Mouse (Mus musculus): ENCODE data around the gene Ascc1. TPM values are rescaled to one million over a fixed set of nuclear protein-coding genes. Genes with fewer than 3 reads are reported as not detected.
"Not testable (repeated sequence)": the region's sequence is repeated elsewhere in the genome, so short reads cannot be mapped to it uniquely, and the experiment has no call there.

The Ascc1 gene
- polyA plus RNA-seq, 1 experiment = 24.1 TPM

DNA sequence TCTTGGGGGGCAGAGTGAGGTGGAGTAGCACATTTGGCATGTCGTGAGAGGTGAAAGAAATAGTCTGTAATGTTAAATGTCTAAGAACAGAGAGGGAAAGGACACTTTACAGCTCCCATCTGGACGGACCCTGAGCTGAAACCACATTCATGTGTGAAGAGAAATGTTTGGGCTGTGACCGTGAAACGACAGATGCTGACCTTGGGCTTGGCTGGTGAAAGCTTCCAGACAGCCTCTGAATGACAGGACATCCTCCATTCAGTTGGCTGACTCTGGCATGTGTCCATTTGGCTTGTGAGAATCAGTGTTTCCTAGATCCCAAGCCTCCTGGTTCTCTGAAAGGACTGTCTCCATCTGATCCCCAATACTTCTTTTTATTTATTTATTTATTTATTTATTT, 14.6 kb upstream of the Ascc1 start:
- no peak overlapping the region for H3ac ChIP-seq (ENCODE audit: control insufficient read depth, insufficient read length, low read depth)
- peaks cover 18% of the 10 kb centered on the region for H3K79me2 ChIP-seq (ENCODE audit: control insufficient read depth, insufficient read depth)
- peaks cover 3% of the 10 kb centered on the region for H3K79me3 ChIP-seq (ENCODE audit: low read depth)
- peaks cover 67% of the 10 kb centered on the region for H3K36me3 ChIP-seq (ENCODE audit: control insufficient read depth, insufficient read depth)
- H3K27me3 ChIP-seq (ENCODE audit: control insufficient read depth, insufficient read depth, insufficient read length) = no peaks in the 10 kb centered on the region
- H3K4me3 ChIP-seq (ENCODE audit: insufficient read depth, poor library complexity, severe bottlenecking) = no peak overlapping the region
- TF ChIP-seq CTCF (IDR thresholded peaks at IDR 0.05; ENCODE audit: control insufficient read depth, insufficient read depth, insufficient read length) = no peak
- TF ChIP-seq CEBPB (IDR thresholded peaks at IDR 0.05; ENCODE audit: low read depth) = no peak
- TF ChIP-seq MYOD1 (IDR thresholded peaks at IDR 0.05; ENCODE audit: control insufficient read depth, insufficient read length, low read depth) = no peak
- no peak for TF ChIP-seq USF1 (IDR thresholded peaks at IDR 0.05; ENCODE audit: low read depth)

DNA sequence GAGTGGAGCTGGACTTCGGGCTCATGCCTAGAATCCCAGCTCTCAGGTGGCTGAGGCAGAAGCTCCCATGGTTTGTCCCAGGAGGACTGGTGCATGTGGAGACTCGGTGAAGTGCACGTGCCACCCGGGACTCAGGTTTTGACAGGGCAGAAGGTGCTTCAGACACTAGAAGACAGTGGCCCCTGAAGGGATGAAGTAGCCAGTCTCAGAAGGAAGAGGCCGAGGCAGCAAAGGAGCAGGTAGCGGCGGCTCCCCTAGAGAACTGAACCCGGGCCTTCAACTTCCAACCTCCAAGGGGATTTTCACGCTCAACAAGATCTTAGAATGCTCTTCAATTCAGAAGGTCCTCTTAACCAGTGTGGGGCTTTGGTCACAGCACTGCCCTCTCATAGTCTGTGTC, 12.2 kb upstream of the Ascc1 start:
- Histone ChIP-seq H3K36me3 (ENCODE audit: control insufficient read depth, insufficient read depth) (peaks cover 74% of the 10 kb centered on the region), H3K4me3 (ENCODE audit: insufficient read depth, poor library complexity, severe bottlenecking) (no peak overlapping the region), H3K27me3 (ENCODE audit: control insufficient read depth, insufficient read depth, insufficient read length) (no peaks in the 10 kb centered on the region), H3ac (ENCODE audit: control insufficient read depth, insufficient read length, low read depth) (no peak overlapping the region), H3K79me3 (ENCODE audit: low read depth) (peaks cover 12% of the 10 kb centered on the region), H3K79me2 (ENCODE audit: control insufficient read depth, insufficient read depth) (peaks cover 33% of the 10 kb centered on the region)
- TF ChIP-seq USF1 (IDR thresholded peaks at IDR 0.05; ENCODE audit: low read depth) (no peak), MYOD1 (IDR thresholded peaks at IDR 0.05; ENCODE audit: control insufficient read depth, insufficient read length, low read depth) (no peak), FOSL1 (IDR thresholded peaks at IDR 0.05; ENCODE audit: insufficient read depth, low read length, poor library complexity, severe bottlenecking) (no peak), MYOG (IDR thresholded peaks at IDR 0.05; ENCODE audit: control insufficient read depth, extremely low read depth, insufficient read length) (no peak), CEBPB (IDR thresholded peaks at IDR 0.05; ENCODE audit: low read depth) (no peak), CTCF (IDR thresholded peaks at IDR 0.05; ENCODE audit: control insufficient read depth, insufficient read depth, insufficient read length) (no peak)

DNA sequence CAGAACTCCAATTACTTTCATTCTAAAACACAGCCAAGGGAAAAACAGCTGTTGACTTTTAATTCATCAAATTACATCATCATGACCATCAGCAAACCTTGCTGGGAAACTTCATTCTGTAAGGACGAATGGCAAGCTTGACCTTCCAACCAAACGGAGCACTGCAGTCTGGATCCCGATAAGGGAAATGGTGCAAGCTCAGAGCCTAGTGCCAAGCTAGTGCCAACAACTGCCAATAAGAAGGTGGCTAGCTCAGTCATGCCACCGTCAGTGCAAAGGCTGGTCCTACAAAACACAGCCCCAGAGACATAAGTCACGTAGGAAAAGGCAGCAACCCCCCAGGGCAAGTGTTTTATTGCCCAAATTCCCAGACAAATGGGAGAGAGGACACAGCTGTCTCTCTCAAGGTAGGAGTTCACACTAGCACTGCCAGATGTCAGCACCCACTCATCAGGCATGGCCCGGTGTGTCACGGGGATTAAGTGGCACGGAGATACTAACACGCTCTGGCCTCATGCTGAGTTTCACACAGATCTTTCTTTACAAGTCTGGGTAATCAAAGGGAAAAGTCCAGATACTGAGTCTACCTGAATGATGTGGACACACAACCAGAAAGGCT, 11.2 kb upstream of the Ascc1 start:
- Histone ChIP-seq H3K4me3 (ENCODE audit: insufficient read depth, poor library complexity, severe bottlenecking) (no peak overlapping the region), H3K79me3 (ENCODE audit: low read depth) (peaks cover 19% of the 10 kb centered on the region), H3ac (ENCODE audit: control insufficient read depth, insufficient read length, low read depth) (no peak overlapping the region), H3K79me2 (ENCODE audit: control insufficient read depth, insufficient read depth) (peaks cover 43% of the 10 kb centered on the region), H3K36me3 (ENCODE audit: control insufficient read depth, insufficient read depth) (peaks cover 75% of the 10 kb centered on the region), H3K27me3 (ENCODE audit: control insufficient read depth, insufficient read depth, insufficient read length) (no peaks in the 10 kb centered on the region)
- TF ChIP-seq CEBPB (IDR thresholded peaks at IDR 0.05; ENCODE audit: low read depth) (no peak), MAX (IDR thresholded peaks at IDR 0.05) (no peak), MYOG (IDR thresholded peaks at IDR 0.05; ENCODE audit: control insufficient read depth, extremely low read depth, insufficient read length) (no peak), MYOD1 (IDR thresholded peaks at IDR 0.05; ENCODE audit: control insufficient read depth, insufficient read length, low read depth) (no peak), USF1 (IDR thresholded peaks at IDR 0.05; ENCODE audit: low read depth) (no peak), FOSL1 (IDR thresholded peaks at IDR 0.05; ENCODE audit: insufficient read depth, low read length, poor library complexity, severe bottlenecking) (no peak)

DNA sequence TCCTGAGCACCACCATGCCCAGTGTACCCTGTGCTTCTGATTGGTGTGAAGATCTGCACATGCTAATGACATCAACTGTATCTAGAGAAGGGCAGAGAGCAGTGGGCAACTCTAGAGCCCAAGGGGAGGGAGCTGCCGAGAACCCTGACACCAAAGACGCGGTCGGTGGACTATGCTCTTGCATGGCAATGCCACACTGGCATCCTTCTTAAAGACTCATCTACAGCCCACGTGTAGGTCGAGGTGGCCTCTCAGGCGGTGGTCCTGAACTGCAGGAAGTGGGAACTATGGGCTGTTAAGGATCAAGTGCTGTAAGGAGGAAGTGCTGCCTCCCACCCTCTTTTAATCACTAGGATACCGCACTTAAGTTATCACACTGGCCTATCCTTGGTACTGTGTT, 10.6 kb upstream of the Ascc1 start:
- Histone ChIP-seq H3ac (ENCODE audit: control insufficient read depth, insufficient read length, low read depth) (no peak overlapping the region), H3K36me3 (ENCODE audit: control insufficient read depth, insufficient read depth) (peaks cover 72% of the 10 kb centered on the region), H3K27me3 (ENCODE audit: control insufficient read depth, insufficient read depth, insufficient read length) (no peaks in the 10 kb centered on the region), H3K4me3 (ENCODE audit: insufficient read depth, poor library complexity, severe bottlenecking) (no peak overlapping the region), H3K79me2 (ENCODE audit: control insufficient read depth, insufficient read depth) (peaks cover 49% of the 10 kb centered on the region), H3K79me3 (ENCODE audit: low read depth) (peaks cover 22% of the 10 kb centered on the region)
- TF ChIP-seq CTCF (IDR thresholded peaks at IDR 0.05; ENCODE audit: control insufficient read depth, insufficient read depth, insufficient read length) (no peak), MYOG (IDR thresholded peaks at IDR 0.05; ENCODE audit: control insufficient read depth, extremely low read depth, insufficient read length) (no peak), MYOD1 (IDR thresholded peaks at IDR 0.05; ENCODE audit: control insufficient read depth, insufficient read length, low read depth) (no peak), CEBPB (IDR thresholded peaks at IDR 0.05; ENCODE audit: low read depth) (no peak), USF1 (IDR thresholded peaks at IDR 0.05; ENCODE audit: low read depth) (no peak), FOSL1 (IDR thresholded peaks at IDR 0.05; ENCODE audit: insufficient read depth, low read length, poor library complexity, severe bottlenecking) (no peak)

DNA sequence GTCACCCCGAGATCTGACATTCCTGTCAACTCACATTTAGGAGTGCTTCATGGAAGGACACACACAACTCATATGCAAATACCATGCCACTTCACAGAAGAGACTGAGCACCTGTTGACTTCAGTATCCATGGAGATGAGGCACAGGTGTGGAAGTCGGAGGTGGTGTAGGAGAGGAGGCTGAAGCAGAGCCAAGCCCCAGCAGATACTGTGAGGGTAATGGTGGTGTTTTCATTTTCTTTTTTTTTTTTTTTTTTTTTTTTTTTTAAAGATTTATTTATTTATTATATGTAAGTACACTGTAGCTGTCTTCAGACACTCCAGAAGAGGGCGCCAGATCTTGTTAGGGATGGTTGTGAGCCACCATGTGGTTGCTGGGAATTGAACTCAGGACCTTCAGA, 8.8 kb upstream of the Ascc1 start:
- H3K36me3 ChIP-seq (ENCODE audit: control insufficient read depth, insufficient read depth) = peaks cover 56% of the 10 kb centered on the region
- H3ac ChIP-seq (ENCODE audit: control insufficient read depth, insufficient read length, low read depth); H3K4me3 ChIP-seq (ENCODE audit: insufficient read depth, poor library complexity, severe bottlenecking); H3K27me3 ChIP-seq (ENCODE audit: control insufficient read depth, insufficient read depth, insufficient read length): not testable (repeated sequence)
- peaks cover 65% of the 10 kb centered on the region for H3K79me2 ChIP-seq (ENCODE audit: control insufficient read depth, insufficient read depth)
- peaks cover 26% of the 10 kb centered on the region for H3K79me3 ChIP-seq (ENCODE audit: low read depth)

DNA sequence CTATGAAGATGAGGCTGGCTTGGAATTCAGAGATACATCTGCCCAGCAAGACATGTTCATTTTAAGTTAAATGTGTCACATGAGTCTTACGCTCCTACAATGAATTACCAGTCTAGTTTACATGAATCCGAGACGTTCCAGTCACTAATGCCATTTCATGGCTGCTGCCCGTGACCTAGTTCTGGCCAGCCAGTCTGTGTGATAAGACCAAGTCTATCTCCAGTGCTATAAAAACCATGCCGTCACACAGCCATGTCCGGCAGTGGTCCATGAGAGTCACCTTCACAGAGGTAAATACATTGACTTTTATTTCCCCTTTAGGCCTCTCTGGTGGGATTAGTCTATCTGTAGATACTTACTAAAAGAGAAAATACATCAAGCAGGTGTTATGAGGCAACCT, 6.7 kb upstream of the Ascc1 start:
- H3K4me3 ChIP-seq (ENCODE audit: insufficient read depth, poor library complexity, severe bottlenecking) = no peak overlapping the region
- TF ChIP-seq FOSL1 (IDR thresholded peaks at IDR 0.05; ENCODE audit: insufficient read depth, low read length, poor library complexity, severe bottlenecking) = no peak
- TF ChIP-seq USF1 (IDR thresholded peaks at IDR 0.05; ENCODE audit: low read depth) = no peak
- no peak for TF ChIP-seq MYOG (IDR thresholded peaks at IDR 0.05; ENCODE audit: control insufficient read depth, extremely low read depth, insufficient read length)
- no peak for TF ChIP-seq MYOD1 (IDR thresholded peaks at IDR 0.05; ENCODE audit: control insufficient read depth, insufficient read length, low read depth)
- no peak for TF ChIP-seq CTCF (IDR thresholded peaks at IDR 0.05; ENCODE audit: control insufficient read depth, insufficient read depth, insufficient read length)
- TF ChIP-seq MAX (IDR thresholded peaks at IDR 0.05) = no peak
- no peak for TF ChIP-seq CEBPB (IDR thresholded peaks at IDR 0.05; ENCODE audit: low read depth)
- H3K27me3 ChIP-seq (ENCODE audit: control insufficient read depth, insufficient read depth, insufficient read length) = no peaks in the 10 kb centered on the region
- H3K36me3 ChIP-seq (ENCODE audit: control insufficient read depth, insufficient read depth) = peaks cover 38% of the 10 kb centered on the region
- H3K79me3 ChIP-seq (ENCODE audit: low read depth) = peaks cover 28% of the 10 kb centered on the region
- no peak overlapping the region for H3ac ChIP-seq (ENCODE audit: control insufficient read depth, insufficient read length, low read depth)
- H3K79me2 ChIP-seq (ENCODE audit: control insufficient read depth, insufficient read depth) = peaks cover 79% of the 10 kb centered on the region

Data from C2C12 (cell line).